Mouse (Mus musculus): ENCODE measurements at regions not wholly inside any gene's neighbourhood (a gene's known extent, or its start where the extent isn't known, plus 50 kb on each side); places are given as distances from the start of the nearest gene placed in this dataset.

GRCm38 (mm10) chr4:33662965-33663364, 261.4 kb upstream of the Cnr1 start:
- TF ChIP-seq POLR2A (IDR thresholded peaks at IDR 0.05; ENCODE audit: extremely low read depth, insufficient read depth, low read length) (no peak), CTCF (IDR thresholded peaks at IDR 0.05; ENCODE audit: extremely low read depth, insufficient read depth, low read length) (no peak)

Data from cortical plate, adult 2 months (tissue).